Mouse (Mus musculus) forebrain, postnatal 0 days (tissue): ENCODE data around the gene Ankfn1. TPM values are rescaled to one million over a fixed set of nuclear protein-coding genes. Genes with fewer than 3 reads are reported as not detected.

Source experiments
- ATAC-seq: fragments of 200-750 bp; cut with Nextera tagmentation; 2 replicates; pipeline ENCODE4 v1.8.0; 2017; ENCODE audit warnings: mild to moderate bottlenecking, moderate library complexity
- DNase-seq: peaks from one replicate; pipeline ENCODE4 v3.0.0-alpha.2; 2015
- H3K27ac ChIP-seq: fragments of 300-500 bp; sonication (generic); 2 replicates; pipeline ENCODE4 v1.5.1; 2014; ENCODE audit warnings: low read depth, mild to moderate bottlenecking, antibody characterized with exemption, low read length, moderate library complexity, mixed read lengths
- H3K27me3 ChIP-seq: fragments of 300-500 bp; sonication (generic); 2 replicates; pipeline ENCODE4 v1.6.1; 2014; ENCODE audit warnings: mild to moderate bottlenecking, low read length, mixed read lengths; ENCODE audit not compliant: insufficient read depth
- H3K36me3 ChIP-seq: fragments of 300-500 bp; sonication (generic); 2 replicates; pipeline ENCODE4 v1.6.1; 2014; ENCODE audit warnings: mild to moderate bottlenecking, moderate library complexity; ENCODE audit not compliant: insufficient read depth
- H3K4me1 ChIP-seq: fragments of 300-500 bp; sonication (generic); 2 replicates; pipeline ENCODE4 v1.6.1; 2014; ENCODE audit warnings: antibody characterized with exemption; ENCODE audit not compliant: insufficient read depth
- H3K4me2 ChIP-seq: fragments of 300-500 bp; sonication (generic); 2 replicates; pipeline ENCODE4 v1.6.1; 2014; ENCODE audit warnings: low read depth, mild to moderate bottlenecking, moderate library complexity
- H3K4me3 ChIP-seq: fragments of 300-500 bp; sonication (generic); 2 replicates; pipeline ENCODE4 v1.5.1; 2014; ENCODE audit warnings: low read depth, low read length, mixed read lengths
- H3K9ac ChIP-seq: fragments of 300-500 bp; sonication (generic); 2 replicates; pipeline ENCODE4 v1.6.1; 2014; ENCODE audit warnings: mild to moderate bottlenecking
- H3K9me3 ChIP-seq: fragments of 300-500 bp; sonication (generic); 2 replicates; pipeline ENCODE4 v1.6.1; 2016; ENCODE audit warnings: low read length
- CTCF ChIP-seq: sonication (generic); IDR thresholded peaks from 2 replicates; pipeline ENCODE4 v1.5.1; 2016; ENCODE audit warnings: antibody characterized with exemption, control low read depth, low read depth
- WGBS: fragments of 180-500 bp; shearing (Covaris S2); extraction: QIAGEN DNeasy Blood & Tissue Kit; methylation state at CpG from one replicate; pipeline ENCODE4 v1.1.7; 2014; 5-methylcytosine and 5-hydroxymethylcytosine counted together
- polyA plus RNA-seq: library from polyadenylated mRNA; unstranded; fragments of >200 nt; fragmentation: Nextera tagmentation; extraction: Ambion mirVana; gene quantifications from 2 replicates; pipeline ENCODE4 v1.2.1, GENCODE M21; 2015
- total RNA-seq: library from RNA; depleted of rRNA; stranded (reverse); fragments of >200 nt; gene quantifications from 2 replicates; pipeline ENCODE4 v1.2.3, GENCODE M21; 2014; rRNA removed

The Ankfn1 gene
- total and polyA plus RNA-seq, 2 experiments from 2014 or later = 3.9 to 22.5 TPM

DNA sequence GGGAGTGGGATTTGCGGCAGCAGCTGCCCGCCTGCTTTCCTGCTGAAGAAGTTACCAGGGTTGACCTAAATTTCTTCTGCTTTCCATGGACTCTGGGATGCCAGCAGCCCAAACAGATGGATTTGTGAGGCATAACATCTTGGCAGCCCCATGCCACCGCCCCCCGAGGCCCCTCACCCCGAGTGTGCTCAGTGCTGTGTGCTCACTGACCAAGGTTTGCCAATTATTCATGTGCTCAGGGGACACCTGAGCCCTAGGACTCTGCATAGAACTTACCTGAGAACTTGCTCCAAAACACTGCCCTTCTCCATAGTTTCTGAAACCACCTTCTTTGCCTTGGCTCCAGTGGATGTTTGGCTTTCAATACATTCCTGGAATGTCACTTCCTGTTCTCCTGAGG lies 421.4 kb downstream of the Ankfn1 start:
- WGBS = 31% methylated on average over 5 of the region's 5 CpGs
- TF ChIP-seq CTCF = no peak
- H3K4me1 ChIP-seq = no peaks in the 10 kb centered on the region
- no peaks in the 10 kb centered on the region for H3K9me3 ChIP-seq
- no peak overlapping the region for H3K9ac ChIP-seq
- no peak overlapping the region for H3K4me3 ChIP-seq
- ATAC-seq (no peak), DNase-seq (no peak)
- H3K27ac ChIP-seq = no peak overlapping the region
- no peaks in the 10 kb centered on the region for H3K36me3 ChIP-seq
- no peaks in the 10 kb centered on the region for H3K27me3 ChIP-seq
- H3K4me2 ChIP-seq = no peak overlapping the region

DNA sequence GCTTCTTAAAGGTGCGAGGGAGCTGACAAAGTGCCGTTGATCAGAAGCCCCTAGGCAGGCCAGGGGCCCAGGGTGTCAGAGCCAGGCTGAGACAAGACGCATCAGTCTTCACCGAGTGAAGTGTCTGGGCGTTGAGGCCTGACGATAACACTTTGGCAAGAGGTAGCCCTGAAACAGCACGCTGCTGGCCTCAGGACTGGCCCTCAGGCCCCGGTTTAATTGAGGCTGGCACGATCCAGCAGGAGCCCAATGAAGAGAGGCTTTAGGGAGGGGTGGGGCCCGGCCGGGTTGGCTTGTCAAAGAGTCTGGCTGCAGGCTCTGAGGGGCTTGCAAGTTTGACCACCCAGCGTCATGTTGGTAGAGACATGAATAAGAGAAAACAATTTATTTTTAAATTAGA lies 437.2 kb downstream of the Ankfn1 start:
- H3K36me3 ChIP-seq = no peaks in the 10 kb centered on the region
- WGBS = 34% methylated on average over 12 of the region's 12 CpGs
- no peak for ATAC-seq
- H3K4me3 ChIP-seq = no peak overlapping the region
- DNase-seq = no peak
- H3K27ac ChIP-seq = no peak overlapping the region
- no peaks in the 10 kb centered on the region for H3K9me3 ChIP-seq
- no peaks in the 10 kb centered on the region for H3K4me1 ChIP-seq
- no peak for TF ChIP-seq CTCF
- H3K27me3 ChIP-seq = no peaks in the 10 kb centered on the region
- no peak overlapping the region for H3K4me2 ChIP-seq
- H3K9ac ChIP-seq = no peak overlapping the region

Other genes starting within 250 kb of the Ankfn1 start
- 0.52 and 0.62 TPM in 2 replicates for gene Pctp, start 225.2 kb upstream of the Ankfn1 start, total RNA-seq
- gene Pctp, start 225.2 kb upstream of the Ankfn1 start, polyA plus RNA-seq = 0.60 and 0.99 TPM in 2 replicates